Mouse (Mus musculus): ENCODE measurements around the gene Mcidas. TPM values are rescaled to one million over a fixed set of nuclear protein-coding genes. Genes with fewer than 3 reads are reported as not detected.

The Mcidas gene
- polyA plus RNA-seq (2012; ENCODE audit: low replicate concordance), result not detected in 2 replicates

DNA sequence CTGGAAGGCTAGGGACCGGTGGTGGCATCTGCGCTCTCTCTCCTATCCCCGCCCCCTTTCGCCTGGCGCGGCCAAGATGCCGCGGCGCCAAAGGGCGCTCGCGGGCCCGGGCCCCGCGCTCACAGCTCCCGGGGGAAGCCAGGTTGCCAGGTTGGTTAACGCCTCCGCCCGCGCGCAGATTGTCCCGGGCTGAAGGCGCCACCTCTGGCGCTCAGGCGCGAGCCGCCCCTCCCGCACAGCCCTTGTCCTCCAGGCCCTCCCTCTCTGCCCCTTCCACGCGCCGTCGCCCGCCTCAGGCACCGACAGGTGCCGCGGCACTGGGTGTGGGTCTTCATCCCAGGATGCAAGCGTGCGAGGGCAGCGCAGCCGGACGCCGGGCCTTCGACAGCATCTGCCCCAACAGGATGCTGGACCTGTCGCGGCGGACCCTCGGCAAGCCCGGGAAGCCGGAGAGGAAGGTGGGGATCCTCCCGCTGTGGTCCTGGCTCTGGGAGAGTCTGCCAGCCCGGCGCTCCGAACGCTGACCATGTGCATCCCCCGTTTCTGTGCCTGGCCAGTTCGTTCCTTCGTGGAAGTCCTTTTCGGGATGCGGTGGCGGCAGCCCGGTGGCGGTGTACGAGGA is at the start of gene Mcidas:
TSS of gene Mcidas (plus strand) at position 315 of the 622 bp plus-strand sequence.

DNA sequence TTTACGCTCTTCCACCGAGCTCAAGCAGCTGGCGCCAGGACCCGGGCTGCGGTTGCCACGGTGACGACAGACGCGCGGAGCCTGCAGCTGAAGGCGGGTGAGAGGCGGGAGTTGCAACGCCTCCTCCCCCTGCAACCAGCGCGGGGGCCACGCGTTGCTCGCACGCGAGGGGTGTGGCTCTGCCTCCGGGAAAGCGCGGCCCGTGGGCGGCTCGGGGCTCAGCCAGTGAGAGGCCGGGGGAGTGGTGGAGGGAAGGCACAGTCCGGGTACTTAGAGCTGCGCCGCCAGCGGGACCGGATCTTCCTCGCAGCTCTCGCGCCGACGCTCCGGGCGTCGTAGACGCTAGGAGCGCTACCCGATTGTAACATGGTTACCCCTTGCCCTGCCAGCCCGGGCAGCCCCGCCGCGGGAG is 6.1 kb upstream of the Mcidas start, which contains the start of gene Ccno:
TSS of gene Ccno (plus strand) at position 271 of the 412 bp plus-strand sequence.

DNA sequence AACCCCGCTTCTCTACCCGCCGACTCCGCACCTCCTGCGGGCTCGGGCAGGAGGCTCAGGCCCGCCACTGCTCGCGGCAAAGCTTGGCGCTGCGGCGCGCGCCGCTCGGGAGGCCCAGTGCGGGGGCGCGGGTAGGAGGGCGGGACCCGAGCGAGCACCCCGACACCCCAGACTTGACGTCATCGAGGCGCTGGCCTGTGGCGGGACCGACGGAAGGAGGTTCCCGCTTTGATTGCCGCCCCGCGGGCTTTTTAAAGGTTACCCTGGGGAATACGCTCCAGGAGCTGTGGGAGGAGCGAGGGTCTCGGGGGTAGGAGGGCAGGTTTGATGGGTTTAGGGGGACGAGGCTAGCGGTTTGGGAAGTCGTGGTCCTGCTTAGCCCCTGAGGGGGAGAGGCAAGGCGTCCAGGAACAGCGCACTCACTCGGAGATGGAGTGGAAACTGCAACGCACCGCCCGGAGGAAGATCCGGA is 41.3 kb downstream of the Mcidas start, which contains the start of gene Cdc20b:
TSS of gene Cdc20b (plus strand) at position 162 of the 472 bp plus-strand sequence.

DNA sequence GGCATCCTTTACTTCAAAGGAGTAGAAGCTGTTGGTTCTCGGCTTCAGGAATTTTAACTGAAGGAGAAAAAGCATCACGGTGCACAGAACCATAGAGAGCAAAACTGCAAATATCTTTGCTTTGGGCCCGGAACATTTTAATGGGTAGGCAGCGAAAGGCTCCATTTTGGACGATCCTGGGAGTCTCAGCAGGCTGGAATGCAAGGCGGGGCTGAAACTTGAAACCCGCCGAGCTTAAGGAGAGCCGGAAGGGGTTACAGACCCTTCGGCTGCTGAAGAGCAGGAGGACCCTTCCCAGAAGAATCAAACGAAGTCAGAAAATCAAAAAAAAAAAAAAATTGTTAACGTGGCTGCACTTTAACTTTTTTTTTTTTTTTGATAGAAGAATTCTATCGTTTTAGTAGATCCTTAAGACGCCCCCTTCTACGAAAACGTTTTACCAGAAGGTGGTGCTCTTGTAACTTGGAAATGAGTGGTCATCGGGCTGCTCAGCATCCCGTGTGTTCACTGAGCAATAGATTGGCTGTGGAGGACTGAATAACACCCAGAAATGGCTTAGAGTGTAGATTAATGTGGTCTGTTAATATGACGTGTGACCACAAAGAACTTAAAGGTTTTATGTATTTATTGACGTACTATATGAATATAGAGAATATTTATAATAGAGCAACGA is 52.7 kb downstream of the Mcidas start, which contains the start of gene Gpx8:
TSS of gene Gpx8 (minus strand) at position 200 of the 673 bp plus-strand sequence.

Other genes starting within 250 kb of the Mcidas start
- gene Plpp1, start 193.1 kb upstream of the Mcidas start, polyA plus RNA-seq (2012; ENCODE audit: low replicate concordance), result 7.7 and 10.7 TPM in 2 replicates
- 1.0 and 4.6 TPM in 2 replicates for gene Mtrex, start 66.4 kb upstream of the Mcidas start, polyA plus RNA-seq (2012; ENCODE audit: low replicate concordance)
- gene Dhx29, start 66.4 kb upstream of the Mcidas start, polyA plus RNA-seq (2012; ENCODE audit: low replicate concordance), result 7.3 and 7.8 TPM in 2 replicates
- 1.00 and 4.2 TPM in 2 replicates for gene Ccno, start 6.0 kb upstream of the Mcidas start, polyA plus RNA-seq (2012; ENCODE audit: low replicate concordance)
- gene Cdc20b, start 41.3 kb downstream of the Mcidas start, polyA plus RNA-seq (2012; ENCODE audit: low replicate concordance), result 0.21 and 0.22 TPM in 2 replicates
- gene Gpx8, start 52.6 kb downstream of the Mcidas start, polyA plus RNA-seq (2012; ENCODE audit: low replicate concordance), result not detected in 2 replicates
- 4.5 and 38.8 TPM in 2 replicates for gene Gzma, start 107.1 kb downstream of the Mcidas start, polyA plus RNA-seq (2012; ENCODE audit: low replicate concordance)
- gene Esm1, start 215.8 kb downstream of the Mcidas start, polyA plus RNA-seq (2012; ENCODE audit: low replicate concordance), result 0.24 and 0.85 TPM in 2 replicates
- 0.31 and 0.65 TPM in 2 replicates for gene Gzmk, start 232.1 kb downstream of the Mcidas start, polyA plus RNA-seq (2012; ENCODE audit: low replicate concordance)